Comparison of ENCODE assay signal across 16 mouse cellular contexts in the genomic region with DNA sequence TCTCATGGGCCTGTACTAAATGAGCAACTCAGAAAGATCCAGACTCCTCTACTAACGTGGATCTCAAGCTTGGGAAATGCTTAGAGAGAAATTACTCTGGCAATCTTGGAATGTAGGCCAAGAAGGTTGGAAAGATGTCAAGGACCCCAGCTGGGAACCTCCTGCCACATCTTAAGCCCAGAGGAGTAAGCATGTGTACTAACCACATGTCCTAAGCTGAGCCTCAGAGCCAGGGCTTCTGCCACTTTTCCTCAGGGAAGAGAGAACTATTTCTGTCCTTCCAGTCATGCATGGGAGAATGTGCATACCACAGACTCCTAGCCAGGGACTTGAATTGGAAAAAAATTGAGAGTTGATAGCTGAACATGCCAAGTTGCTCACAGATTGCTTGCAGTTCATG. TPM values are rescaled to one million over a fixed set of nuclear protein-coding genes. Genes with fewer than 3 reads are reported as not detected.
DNase-seq lines count a peak whose midpoint lies in the region; ATAC-seq lines count a peak whose summit lies in the region.
"Had no signal": no experiment of that assay in that cellular context is flagged by ENCODE, and none has a peak within 500 bp of the region (broad histone marks: within the 10 kb centered on the region; RNA-seq: fewer than 3 reads in every experiment).

No protein-coding gene starts in this region.

- H3K36me3 ChIP-seq in heart, embryonic 10.5 days, result peaks cover 2% of the 10 kb centered on the region; the same call in 1 of the 2 replicates
- H3K36me3 ChIP-seq: limb, embryonic 13.5 days; midbrain, embryonic 12.5 days had no signal

- H3K27me3 ChIP-seq in heart, embryonic 10.5 days (ENCODE audit: insufficient read depth, poor library complexity, severe bottlenecking), result no peaks in the 10 kb centered on the region
- H3K27me3 ChIP-seq: midbrain, embryonic 12.5 days had no signal

- peak; percentile 11 for DNase-seq in adrenal gland, postnatal 14 days
- no peak for DNase-seq in adrenal gland, adult 18-20 months (ENCODE audit: low spot score in 2 of 2)
- DNase-seq in heart, adult 9 months (ENCODE audit: low spot score in 2 of 2), result peak; percentile 32 to 58
- no peak for DNase-seq in heart, embryonic 10.5 days (ENCODE audit: low spot score)
- peak; percentile 47 to 61 for DNase-seq in cerebellum, postnatal 10 days
- peak; percentile 18 for DNase-seq in lung, postnatal 36 days
- DNase-seq in embryo, embryonic 11 days, result no peak
- DNase-seq: kidney, postnatal 36 days; layer of hippocampus, postnatal 36 days had no signal

- no peak for ATAC-seq in CD4-positive, CD25-positive, alpha-beta regulatory T cell, adult 4 months

- H3K27ac ChIP-seq in heart, embryonic 10.5 days, result no peak overlapping the region
- H3K27ac ChIP-seq: limb, embryonic 13.5 days; midbrain, embryonic 12.5 days had no signal

- H3K4me1 ChIP-seq in heart, embryonic 10.5 days, result no peaks in the 10 kb centered on the region
- H3K4me1 ChIP-seq: limb, embryonic 13.5 days; midbrain, embryonic 12.5 days had no signal

- no peak overlapping the region for H3K4me3 ChIP-seq in heart, embryonic 10.5 days
- H3K4me3 ChIP-seq: erythroblast, embryonic 14.5 days; limb, embryonic 13.5 days; midbrain, embryonic 12.5 days had no signal

- no peaks in the 10 kb centered on the region for H3K9me3 ChIP-seq in heart, embryonic 10.5 days
- H3K9me3 ChIP-seq: limb, embryonic 13.5 days; midbrain, embryonic 12.5 days had no signal

- 82% methylated on average over 1 of the region's 1 CpGs for WGBS in heart, embryonic 10.5 days

RNA-seq across cellular contexts. Expression of a gene that starts 6.9 kb away (rescaled TPM):
- total RNA-seq in adrenal gland, postnatal 14 days (2021), result not detected in 2 replicates
- total RNA-seq in adrenal gland, adult 18-20 months (2021), result not detected
- 0.15 and 0.21 TPM in 2 replicates for polyA plus RNA-seq in heart, embryonic 10.5 days (2016; fragmentation: Nextera tagmentation; extraction: Ambion mirVana)
- not detected for polyA plus RNA-seq in CD4-positive, CD25-positive, alpha-beta regulatory T cell, adult 4 months (2017; shearing (Covaris generic))
- polyA plus RNA-seq: erythroblast, embryonic 14.5 days; heart, embryonic 16.5 days; spleen, adult 2 months; testis, adult 2 months had no signal

RNA-seq across cellular contexts. Expression of a gene that starts 29.5 kb away (rescaled TPM):
- 321 and 346 TPM in 2 replicates for total RNA-seq in adrenal gland, postnatal 14 days (2021)
- total RNA-seq in adrenal gland, adult 18-20 months (2021), result 100 to 1,000 TPM; 351 to 423 TPM
- polyA plus RNA-seq in heart, embryonic 10.5 days (2016; fragmentation: Nextera tagmentation; extraction: Ambion mirVana), result 448 and 541 TPM in 2 replicates
- 10 to 100 TPM; 77.2 to 78.0 TPM for polyA plus RNA-seq in CD4-positive, CD25-positive, alpha-beta regulatory T cell, adult 4 months (2017; shearing (Covaris generic))

RNA-seq across cellular contexts. Expression of a gene that starts 49.4 kb away (rescaled TPM):
- total RNA-seq in adrenal gland, postnatal 14 days (2021), result 5.2 and 8.1 TPM in 2 replicates
- total RNA-seq in adrenal gland, adult 18-20 months (2021), result 1 to 10 TPM; 3.5 to 4.0 TPM
- 2.7 and 3.2 TPM in 2 replicates for polyA plus RNA-seq in heart, embryonic 10.5 days (2016; fragmentation: Nextera tagmentation; extraction: Ambion mirVana)
- polyA plus RNA-seq in CD4-positive, CD25-positive, alpha-beta regulatory T cell, adult 4 months (2017; shearing (Covaris generic)), result 1 to 10 TPM; 2.1 to 3.2 TPM
- polyA plus RNA-seq: erythroblast, embryonic 14.5 days had no signal

Comparison
In these comparisons a context has a peak if more than half of its experiments do, and no peak if none do; other contexts are left out.
1. DNase-seq: peak in adrenal gland, postnatal 14 days (single experiment), heart, adult 9 months (2 of 2), cerebellum, postnatal 10 days (2 of 2) and lung, postnatal 36 days (single experiment); none in adrenal gland, adult 18-20 months (0 of 2), heart, embryonic 10.5 days (single experiment) and embryo, embryonic 11 days (single experiment).